Mouse (Mus musculus) heart, embryonic 11.5 days (tissue): Measurements from ENCODE around the gene Gimap4. TPM values are rescaled to one million over a fixed set of nuclear protein-coding genes. Genes with fewer than 3 reads are reported as not detected.

Experiments
- ATAC-seq: fragments of 200-750 bp; cut with Nextera tagmentation; replicated peaks from 2 replicates; pipeline ENCODE4 v1.8.0; 2017; ENCODE audit warnings: moderate library complexity; ENCODE audit not compliant: insufficient number of reproducible peaks, low FRiP score, low TSS enrichment
- H3K27ac ChIP-seq: fragments of 300-500 bp; sonication (generic); 2 replicates; pipeline ENCODE4 v1.5.1; 2014; ENCODE audit warnings: mild to moderate bottlenecking, low read depth, low read length
- H3K27me3 ChIP-seq: fragments of 300-500 bp; sonication (generic); 2 replicates; pipeline ENCODE4 v1.6.1; 2014; ENCODE audit warnings: mild to moderate bottlenecking, low read length, mixed read lengths; ENCODE audit not compliant: control insufficient read depth, insufficient read depth
- H3K36me3 ChIP-seq: fragments of 300-500 bp; sonication (generic); 2 replicates; pipeline ENCODE4 v1.6.1; 2014; ENCODE audit warnings: mild to moderate bottlenecking, low read length, moderate library complexity, mixed read lengths; ENCODE audit not compliant: control insufficient read depth, insufficient read depth
- H3K4me1 ChIP-seq: fragments of 300-500 bp; sonication (generic); 2 replicates; pipeline ENCODE4 v1.6.1; 2014; ENCODE audit warnings: low read length; ENCODE audit not compliant: control insufficient read depth, insufficient read depth
- H3K4me2 ChIP-seq: fragments of 300-500 bp; sonication (generic); 2 replicates; pipeline ENCODE4 v1.6.1; 2014; ENCODE audit warnings: mild to moderate bottlenecking, moderate library complexity
- H3K4me3 ChIP-seq: fragments of 300-500 bp; sonication (generic); 2 replicates; pipeline ENCODE4 v1.5.1; 2014; ENCODE audit warnings: low read depth, low read length
- H3K9ac ChIP-seq: fragments of 300-500 bp; sonication (generic); 2 replicates; pipeline ENCODE4 v1.6.1; 2014; ENCODE audit warnings: mild to moderate bottlenecking, low read depth, low read length, moderate library complexity
- H3K9me3 ChIP-seq: fragments of 300-500 bp; sonication (generic); replicated peaks from 2 replicates; pipeline ENCODE4 v1.6.1; 2016; ENCODE audit warnings: low read length; ENCODE audit not compliant: control insufficient read depth
- WGBS: fragments of 180-500 bp; shearing (Covaris S2); extraction: QIAGEN DNeasy Blood & Tissue Kit; methylation state at CpG from one replicate; pipeline ENCODE4 v1.1.7; 2014; ENCODE audit not compliant: insufficient replicate concordance; 5-methylcytosine and 5-hydroxymethylcytosine counted together
- polyA plus RNA-seq: library from polyadenylated mRNA; unstranded; fragments of >200 nt; fragmentation: Nextera tagmentation; extraction: Ambion mirVana; gene quantifications from 2 replicates; pipeline ENCODE4 v1.2.1, GENCODE M21; 2014

Gene Gimap4
- 8.6 and 10.0 TPM in 2 replicates for polyA plus RNA-seq

GRCm38 (mm10) chr6:48684319-48684718, at the start of gene Gimap4:
Gimap4 (plus strand) TSS chr6:48684549.
- Histone ChIP-seq H3K27me3 (no peaks in the 10 kb centered on the region), H3K9me3 (no peaks in the 10 kb centered on the region), H3K9ac (no peak within 1 kb of the TSS), H3K4me2 (no peak within 1 kb of the TSS), H3K27ac (peak within 1 kb of the TSS; percentile 29; the same call in 1 of the 2 replicates), H3K4me1 (no peaks in the 10 kb centered on the region), H3K4me3 (no peak within 1 kb of the TSS), H3K36me3 (no peaks in the 10 kb centered on the region)
- WGBS, result 62% methylated on average over 5 of the region's 5 CpGs
- ATAC-seq, result no peak

GRCm38 (mm10) chr6:48635105-48635504, 49.2 kb upstream of the Gimap4 start:
- Histone ChIP-seq H3K27ac (no peak overlapping the region), H3K4me3 (no peak overlapping the region), H3K27me3 (no peaks in the 10 kb centered on the region; the same call in 1 of the 2 replicates), H3K4me2 (no peak overlapping the region), H3K9ac (no peak overlapping the region), H3K36me3 (no peaks in the 10 kb centered on the region), H3K9me3 (no peaks in the 10 kb centered on the region), H3K4me1 (peaks cover 3% of the 10 kb centered on the region; the same call in 1 of the 2 replicates)
- no peak for ATAC-seq
- 75% methylated on average over 2 of the region's 2 CpGs for WGBS

GRCm38 (mm10) chr6:48636515-48636914, 47.8 kb upstream of the Gimap4 start:
- no peak overlapping the region for H3K27ac ChIP-seq
- no peaks in the 10 kb centered on the region for H3K9me3 ChIP-seq
- peaks cover 3% of the 10 kb centered on the region; the same call in 1 of the 2 replicates for H3K4me1 ChIP-seq
- no peak overlapping the region for H3K9ac ChIP-seq
- 37% methylated on average over 6 of the region's 6 CpGs for WGBS
- ATAC-seq, result no peak
- no peaks in the 10 kb centered on the region for H3K36me3 ChIP-seq
- H3K27me3 ChIP-seq, result no peaks in the 10 kb centered on the region
- H3K4me2 ChIP-seq, result 0 out of 2 replicates have a peak overlapping the region, but pooled peaks have one; percentile 7
- no peak overlapping the region for H3K4me3 ChIP-seq

DNA sequence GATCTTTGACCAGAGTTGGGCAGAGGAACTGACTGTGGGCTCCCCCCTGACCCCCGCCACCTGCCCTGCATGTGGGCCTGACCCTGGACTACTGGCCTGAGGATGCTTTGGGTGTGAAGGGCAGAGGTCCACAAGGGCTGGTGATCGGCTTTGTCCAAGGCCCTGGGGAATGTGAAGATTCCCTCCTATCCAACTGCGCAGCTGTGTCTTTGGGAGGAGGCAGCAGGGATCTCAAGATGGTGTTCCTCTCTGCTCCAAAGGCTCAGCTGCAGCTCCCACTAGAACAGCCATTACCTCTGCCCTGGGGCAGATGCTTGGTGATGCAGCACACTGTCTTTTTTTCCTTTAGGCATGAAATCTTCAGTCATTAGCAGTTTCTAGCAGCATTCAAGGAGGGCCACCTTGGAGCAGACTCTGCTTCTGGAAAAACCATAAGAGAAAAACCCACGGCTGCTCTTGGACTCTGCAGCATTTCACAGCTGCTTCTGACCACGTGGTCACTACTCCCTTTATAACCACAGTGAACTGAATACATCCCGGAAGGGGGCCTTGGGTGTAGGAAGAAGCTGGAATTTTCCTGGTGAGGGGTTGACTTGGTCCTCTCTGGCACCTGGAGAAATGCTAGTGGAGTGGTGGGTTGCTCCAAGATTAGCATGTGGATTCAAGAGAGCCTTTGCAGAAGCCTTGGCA, 46.4 kb upstream of the Gimap4 start:
- WGBS, result 66% methylated on average over 6 of the region's 6 CpGs
- H3K4me3 ChIP-seq, result no peak overlapping the region
- H3K27me3 ChIP-seq, result no peaks in the 10 kb centered on the region
- no peak overlapping the region for H3K9ac ChIP-seq
- ATAC-seq, result no peak
- no peaks in the 10 kb centered on the region for H3K36me3 ChIP-seq
- no peak overlapping the region for H3K27ac ChIP-seq
- no peak overlapping the region for H3K4me2 ChIP-seq
- peaks cover 3% of the 10 kb centered on the region; the same call in 1 of the 2 replicates for H3K4me1 ChIP-seq
- H3K9me3 ChIP-seq, result no peaks in the 10 kb centered on the region

DNA sequence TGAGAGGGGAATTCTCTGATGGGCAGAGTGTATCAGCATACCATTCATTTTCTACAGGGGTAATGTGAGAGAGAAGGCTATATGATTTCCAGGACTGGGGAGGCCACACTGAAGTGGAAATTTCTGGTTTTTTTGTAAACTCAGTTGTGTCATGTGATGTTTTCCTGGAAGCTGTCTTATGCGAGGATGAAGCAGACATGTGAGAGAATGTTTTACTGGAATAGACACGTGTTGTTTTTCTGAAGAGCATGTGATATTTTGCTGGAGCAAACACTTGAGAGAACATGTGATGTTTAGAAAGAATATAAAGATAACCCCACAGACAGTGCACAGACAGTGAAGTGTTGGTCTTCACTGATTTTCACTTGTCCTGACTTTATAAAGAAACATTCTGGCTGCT, 45.8 kb upstream of the Gimap4 start:
- Histone ChIP-seq H3K9ac (no peak overlapping the region), H3K27me3 (no peaks in the 10 kb centered on the region), H3K27ac (no peak overlapping the region), H3K4me1 (peaks cover 3% of the 10 kb centered on the region; the same call in 1 of the 2 replicates), H3K4me3 (no peak overlapping the region), H3K36me3 (no peaks in the 10 kb centered on the region), H3K9me3 (no peaks in the 10 kb centered on the region), H3K4me2 (no peak overlapping the region)
- WGBS, result 65% methylated on average over 2 of the region's 2 CpGs
- no peak for ATAC-seq

GRCm38 (mm10) chr6:48641391-48641790, 43.0 kb upstream of the Gimap4 start:
- no peaks in the 10 kb centered on the region for H3K9me3 ChIP-seq
- no peak overlapping the region for H3K27ac ChIP-seq
- no peak overlapping the region for H3K9ac ChIP-seq
- H3K36me3 ChIP-seq, result no peaks in the 10 kb centered on the region
- 65% methylated on average over 6 of the region's 6 CpGs for whole genome bisulfite sequencing
- peaks cover 3% of the 10 kb centered on the region; the same call in 1 of the 2 replicates for H3K4me1 ChIP-seq
- no peak for ATAC-seq
- H3K4me2 ChIP-seq, result no peak overlapping the region
- H3K4me3 ChIP-seq, result no peak overlapping the region
- H3K27me3 ChIP-seq, result no peaks in the 10 kb centered on the region

DNA sequence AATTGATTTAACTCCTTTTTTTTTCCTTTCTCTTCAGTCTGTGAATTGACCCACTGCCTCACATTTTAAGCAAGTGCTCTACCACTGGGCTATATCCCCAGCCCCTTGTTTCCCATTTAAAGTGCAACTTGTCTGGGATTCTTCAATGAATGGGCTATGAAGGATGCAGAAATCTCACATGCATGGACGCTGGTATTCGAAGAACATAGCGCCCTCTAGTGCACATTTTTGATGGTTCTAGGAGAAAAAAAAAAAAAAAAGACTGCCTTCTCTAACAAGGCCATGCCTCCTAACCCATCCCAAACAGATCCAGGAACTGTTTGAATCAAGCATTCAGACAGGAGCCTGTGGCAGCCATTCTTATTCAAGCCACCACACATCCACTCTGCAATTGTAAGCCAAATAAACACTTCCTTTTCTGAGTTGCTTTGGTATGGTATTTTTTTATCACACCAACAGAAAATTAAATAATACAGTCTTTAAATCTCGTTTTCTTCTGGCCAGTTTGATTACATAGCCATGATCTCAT, 41.5 kb upstream of the Gimap4 start:
- no peak for ATAC-seq
- Histone ChIP-seq H3K9ac (no peak overlapping the region), H3K27me3 (no peaks in the 10 kb centered on the region), H3K27ac (no peak overlapping the region), H3K36me3 (no peaks in the 10 kb centered on the region), H3K9me3 (no peaks in the 10 kb centered on the region), H3K4me1 (no peaks in the 10 kb centered on the region), H3K4me2 (no peak overlapping the region), H3K4me3 (no peak overlapping the region)
- WGBS, result 20% methylated on average over 4 of the region's 4 CpGs

DNA sequence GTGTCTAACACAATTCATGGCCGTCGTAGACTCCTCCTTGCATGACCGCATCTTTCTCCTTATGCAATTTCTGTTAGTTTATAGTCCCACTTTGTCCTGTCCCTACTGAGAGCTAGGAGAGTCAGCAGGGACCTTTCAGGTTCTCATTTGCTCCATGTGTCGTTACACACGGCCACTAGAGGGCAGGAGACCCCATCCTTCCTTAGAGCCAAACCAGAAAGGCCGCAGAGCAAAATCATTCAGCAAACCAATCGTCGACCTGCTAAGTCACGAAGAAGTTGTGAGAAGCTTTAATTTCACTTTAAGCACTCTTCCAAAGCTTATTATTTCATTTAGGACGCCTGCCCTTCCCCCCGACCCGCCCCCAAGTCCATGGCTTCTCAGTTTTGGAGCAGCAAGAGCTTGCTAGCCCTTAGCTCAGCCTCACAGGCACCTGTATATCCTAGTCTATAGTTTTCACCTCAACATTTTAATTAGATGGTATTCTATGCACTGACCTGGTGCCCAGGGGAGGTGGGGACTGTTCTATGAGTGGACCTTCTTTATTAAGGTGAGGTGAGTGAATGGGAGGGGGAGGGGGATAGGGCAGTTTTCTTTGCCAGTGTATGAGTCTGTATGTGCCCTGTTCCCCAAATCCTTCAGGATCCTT, 38.6 kb upstream of the Gimap4 start:
- Histone ChIP-seq H3K36me3 (no peaks in the 10 kb centered on the region), H3K4me3 (no peak overlapping the region), H3K4me1 (no peaks in the 10 kb centered on the region), H3K4me2 (peak overlapping the region; percentile 16; the same call in 1 of the 2 replicates), H3K9ac (no peak overlapping the region), H3K27ac (no peak overlapping the region), H3K27me3 (no peaks in the 10 kb centered on the region), H3K9me3 (no peaks in the 10 kb centered on the region)
- ATAC-seq, result no peak
- WGBS, result 12% methylated on average over 12 of the region's 12 CpGs
